Mouse (Mus musculus): Measurements from ENCODE around the gene Lin7c. TPM values are rescaled to one million over a fixed set of nuclear protein-coding genes. Genes with fewer than 3 reads are reported as not detected.

The Lin7c gene
- polyA plus RNA-seq, 2 experiments: 20.5 to 53.4 TPM

DNA sequence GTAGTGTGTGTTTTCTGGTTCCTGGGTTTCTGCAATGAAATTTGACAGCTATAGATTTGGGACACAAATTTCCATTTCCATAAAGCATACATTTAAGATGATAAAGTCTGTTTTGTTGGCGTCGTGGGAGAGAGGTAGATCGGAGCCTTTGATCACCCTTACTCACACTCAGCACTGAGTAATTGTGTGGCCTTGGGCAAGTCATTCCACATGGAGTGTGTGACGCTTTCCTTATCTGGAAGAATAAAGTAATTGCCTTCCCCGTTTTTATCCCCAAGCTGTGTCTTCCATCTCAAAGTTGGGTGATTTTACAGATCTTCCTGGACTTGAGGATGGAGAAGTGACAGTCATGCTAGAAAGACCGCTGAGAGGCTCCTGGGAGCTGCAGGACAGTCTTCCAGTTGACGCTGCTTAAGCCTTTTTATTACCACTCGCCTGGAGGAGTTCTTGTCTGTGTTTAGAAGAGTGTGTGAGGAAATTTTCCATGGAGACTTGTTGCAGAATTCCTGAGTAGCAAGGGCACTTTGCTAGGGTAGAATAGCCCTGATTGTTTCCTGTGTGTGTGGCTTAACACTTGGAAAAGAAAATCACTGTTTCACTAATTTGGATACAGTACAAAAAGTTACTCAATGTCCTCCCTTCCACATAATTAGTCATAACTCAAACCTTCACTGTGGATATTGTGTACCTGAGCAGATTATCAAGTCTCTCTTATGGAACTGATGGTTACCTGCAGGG lies 30.8 kb downstream of the Lin7c start:
- H3K9ac ChIP-seq (ENCODE audit: low read depth, low read length, severe bottlenecking): no peak overlapping the region
- H3K4me2 ChIP-seq (replicated peaks; ENCODE audit: low read depth, low read length, severe bottlenecking): peak overlapping the region; percentile 82
- no peaks in the 10 kb centered on the region for H3K9me3 ChIP-seq (ENCODE audit: control insufficient read depth, low read length)
- no peak for TF ChIP-seq POLR2A (IDR thresholded peaks at IDR 0.05; ENCODE audit: borderline replicate concordance, extremely low read depth, insufficient read depth, insufficient read length)
- DNase-seq (ENCODE audit: low spot score) (no peak), ATAC-seq (ENCODE audit: low FRiP score, low read depth) (no peak)
- H3K4me3 ChIP-seq (replicated peaks; ENCODE audit: low read length): peak overlapping the region; percentile 90
- H3K4me1 ChIP-seq (ENCODE audit: control insufficient read depth, insufficient read depth, low read length): peaks cover 32% of the 10 kb centered on the region
- WGBS: 41% methylated on average over 8 of the region's 8 CpGs
- H3K27ac ChIP-seq (replicated peaks; ENCODE audit: low read depth, low read length): no peak overlapping the region; the same call in 1 of the 2 replicates
- H3K36me3 ChIP-seq (ENCODE audit: control insufficient read depth, insufficient read depth, low read length): peaks cover 9% of the 10 kb centered on the region
- no peaks in the 10 kb centered on the region for H3K27me3 ChIP-seq (ENCODE audit: control insufficient read depth, insufficient read depth, low read length)

DNA sequence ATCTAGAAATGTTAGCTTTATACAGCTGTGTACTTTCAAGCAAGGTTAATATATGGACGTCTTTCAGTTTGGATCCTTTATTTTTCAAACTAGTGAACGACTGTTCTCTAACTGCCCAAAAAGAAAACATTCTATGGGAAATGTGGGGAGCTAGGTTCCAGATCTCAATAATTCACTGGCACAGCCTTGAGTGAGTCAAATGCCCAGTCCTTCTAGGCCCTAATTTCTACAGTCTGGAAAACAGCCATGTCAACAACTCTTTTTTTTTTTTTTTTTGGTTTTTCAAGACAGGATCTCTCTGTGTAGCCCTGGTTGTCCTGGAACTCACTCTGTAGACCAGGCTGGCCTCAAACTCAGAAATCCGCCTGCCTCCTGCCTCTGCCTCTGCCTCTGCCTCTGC lies 31.7 kb downstream of the Lin7c start:
- H3K27me3 ChIP-seq (ENCODE audit: control insufficient read depth, insufficient read depth, low read length): no peaks in the 10 kb centered on the region
- no peak overlapping the region for H3K27ac ChIP-seq (replicated peaks; ENCODE audit: low read depth, low read length)
- DNase-seq (ENCODE audit: low spot score) (no peak), ATAC-seq (ENCODE audit: low FRiP score, low read depth) (no peak)
- H3K9me3 ChIP-seq (ENCODE audit: control insufficient read depth, low read length): no peaks in the 10 kb centered on the region
- peaks cover 9% of the 10 kb centered on the region for H3K36me3 ChIP-seq (ENCODE audit: control insufficient read depth, insufficient read depth, low read length)
- H3K4me2 ChIP-seq (replicated peaks; ENCODE audit: low read depth, low read length, severe bottlenecking): no peak overlapping the region
- WGBS: 85% methylated on average over 3 of the region's 3 CpGs
- no peak for TF ChIP-seq POLR2A (IDR thresholded peaks at IDR 0.05; ENCODE audit: borderline replicate concordance, extremely low read depth, insufficient read depth, insufficient read length)
- no peak overlapping the region for H3K4me3 ChIP-seq (replicated peaks; ENCODE audit: low read length)
- H3K9ac ChIP-seq (ENCODE audit: low read depth, low read length, severe bottlenecking): no peak overlapping the region
- peaks cover 27% of the 10 kb centered on the region for H3K4me1 ChIP-seq (ENCODE audit: control insufficient read depth, insufficient read depth, low read length)

DNA sequence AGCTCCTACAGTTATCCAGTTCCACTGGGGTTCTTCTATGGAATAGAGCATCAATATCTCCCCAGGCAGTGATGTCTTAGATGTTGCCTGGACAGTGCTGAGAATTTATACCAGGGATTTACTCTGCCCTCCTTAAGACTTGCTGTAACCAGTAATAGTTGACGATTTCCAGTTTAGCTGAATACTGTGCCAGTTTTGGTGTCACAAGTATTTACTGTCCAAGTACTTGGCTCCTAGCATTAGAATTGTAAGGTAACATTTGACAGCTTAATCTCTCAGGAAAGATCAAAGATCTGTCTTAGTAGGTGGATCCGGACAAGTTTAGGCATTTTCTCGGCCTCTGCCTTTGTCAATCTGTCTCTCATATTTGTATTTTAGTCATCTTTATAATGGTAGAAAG lies 32.4 kb downstream of the Lin7c start:
- DNase-seq (ENCODE audit: low spot score) (no peak), ATAC-seq (ENCODE audit: low FRiP score, low read depth) (no peak)
- Histone ChIP-seq H3K36me3 (ENCODE audit: control insufficient read depth, insufficient read depth, low read length) (peaks cover 9% of the 10 kb centered on the region), H3K27ac (replicated peaks; ENCODE audit: low read depth, low read length) (no peak overlapping the region), H3K4me2 (replicated peaks; ENCODE audit: low read depth, low read length, severe bottlenecking) (no peak overlapping the region), H3K9ac (ENCODE audit: low read depth, low read length, severe bottlenecking) (no peak overlapping the region), H3K4me1 (ENCODE audit: control insufficient read depth, insufficient read depth, low read length) (peaks cover 27% of the 10 kb centered on the region), H3K4me3 (replicated peaks; ENCODE audit: low read length) (no peak overlapping the region), H3K9me3 (ENCODE audit: control insufficient read depth, low read length) (no peaks in the 10 kb centered on the region), H3K27me3 (ENCODE audit: control insufficient read depth, insufficient read depth, low read length) (no peaks in the 10 kb centered on the region)
- 73% methylated on average over 3 of the region's 3 CpGs for WGBS
- no peak for TF ChIP-seq POLR2A (IDR thresholded peaks at IDR 0.05; ENCODE audit: borderline replicate concordance, extremely low read depth, insufficient read depth, insufficient read length)

DNA sequence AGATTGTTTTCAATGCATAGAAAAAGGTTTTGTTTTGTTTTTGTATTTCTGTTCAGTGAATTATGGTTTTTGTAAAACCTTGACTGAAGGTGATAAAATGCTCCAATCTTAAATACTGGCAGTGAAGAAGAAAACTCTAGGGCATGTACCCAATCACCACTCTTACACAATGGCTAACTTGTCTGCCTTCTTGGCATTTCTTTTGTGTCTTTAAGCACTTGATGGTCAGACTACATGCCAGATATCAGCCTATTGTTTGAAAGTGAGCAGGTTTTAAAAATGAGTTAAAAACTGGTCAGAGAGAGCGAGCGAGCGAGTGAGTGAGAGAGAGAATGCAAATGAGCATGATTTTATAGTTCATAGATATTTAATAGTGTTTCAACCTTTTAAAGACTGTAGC lies 33.3 kb downstream of the Lin7c start:
- ATAC-seq (ENCODE audit: low FRiP score, low read depth): no peak
- 93% methylated on average over 3 of the region's 3 CpGs for WGBS

DNA sequence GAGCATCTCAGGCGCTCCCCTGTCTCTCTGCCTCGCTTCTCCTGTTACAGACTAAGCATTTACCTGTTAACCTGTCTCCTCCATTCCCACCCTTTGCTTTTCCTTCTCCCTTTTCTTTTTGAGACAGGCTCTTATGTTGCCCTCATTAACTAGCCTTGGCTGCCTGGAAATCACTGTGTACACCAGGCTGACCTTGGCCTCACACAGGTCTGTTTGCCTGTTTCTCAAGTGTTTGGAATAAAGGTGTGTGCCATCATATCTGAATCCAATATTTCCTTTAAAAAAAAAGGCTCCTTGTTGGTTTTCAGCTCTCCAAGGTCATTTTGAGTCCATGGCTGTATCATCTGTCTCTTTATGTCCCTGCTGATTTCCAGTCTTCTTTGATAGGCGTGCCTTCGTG lies 36.3 kb downstream of the Lin7c start:
- no peaks in the 10 kb centered on the region for H3K27me3 ChIP-seq (ENCODE audit: control insufficient read depth, insufficient read depth, low read length)
- WGBS: 90% methylated on average over 4 of the region's 4 CpGs
- no peak for TF ChIP-seq POLR2A (IDR thresholded peaks at IDR 0.05; ENCODE audit: borderline replicate concordance, extremely low read depth, insufficient read depth, insufficient read length)
- ATAC-seq (ENCODE audit: low FRiP score, low read depth) (no peak), DNase-seq (ENCODE audit: low spot score) (no peak)
- H3K4me2 ChIP-seq (replicated peaks; ENCODE audit: low read depth, low read length, severe bottlenecking): no peak overlapping the region
- no peak overlapping the region for H3K9ac ChIP-seq (ENCODE audit: low read depth, low read length, severe bottlenecking)
- H3K9me3 ChIP-seq (ENCODE audit: control insufficient read depth, low read length): no peaks in the 10 kb centered on the region
- H3K4me1 ChIP-seq (ENCODE audit: control insufficient read depth, insufficient read depth, low read length): peaks cover 12% of the 10 kb centered on the region
- H3K4me3 ChIP-seq (replicated peaks; ENCODE audit: low read length): no peak overlapping the region
- peaks cover 9% of the 10 kb centered on the region for H3K36me3 ChIP-seq (ENCODE audit: control insufficient read depth, insufficient read depth, low read length)
- no peak overlapping the region for H3K27ac ChIP-seq (replicated peaks; ENCODE audit: low read depth, low read length)

More for the DNA sequence above, 33.3 kb downstream of the Lin7c start:
- DNase-seq (ENCODE audit: low spot score): no peak
- Histone ChIP-seq H3K4me1 (ENCODE audit: control insufficient read depth, insufficient read depth, low read length) (peaks cover 27% of the 10 kb centered on the region), H3K4me2 (replicated peaks; ENCODE audit: low read depth, low read length, severe bottlenecking) (no peak overlapping the region), H3K36me3 (ENCODE audit: control insufficient read depth, insufficient read depth, low read length) (peaks cover 9% of the 10 kb centered on the region), H3K27ac (replicated peaks; ENCODE audit: low read depth, low read length) (no peak overlapping the region), H3K9me3 (ENCODE audit: control insufficient read depth, low read length) (no peaks in the 10 kb centered on the region), H3K9ac (ENCODE audit: low read depth, low read length, severe bottlenecking) (no peak overlapping the region), H3K4me3 (replicated peaks; ENCODE audit: low read length) (no peak overlapping the region), H3K27me3 (ENCODE audit: control insufficient read depth, insufficient read depth, low read length) (no peaks in the 10 kb centered on the region)
- TF ChIP-seq POLR2A (IDR thresholded peaks at IDR 0.05; ENCODE audit: borderline replicate concordance, extremely low read depth, insufficient read depth, insufficient read length): no peak
